Mouse (Mus musculus): ENCODE results near the gene Wapl. TPM values are rescaled to one million over a fixed set of nuclear protein-coding genes. Genes with fewer than 3 reads are reported as not detected.

Gene Wapl
- total RNA-seq, 2 experiments from 2014 or later, result 31.8 to 33.3 TPM

GRCm38 (mm10) chr14:34675347-34675865, 1.7 kb downstream of the Wapl start:
- intact Hi-C loops (cut with DNase I), result loop anchor here (10.0 kb wide), 1 partner anchor 89 kb away; no protein-coding TSS in a partner anchor

DNA sequence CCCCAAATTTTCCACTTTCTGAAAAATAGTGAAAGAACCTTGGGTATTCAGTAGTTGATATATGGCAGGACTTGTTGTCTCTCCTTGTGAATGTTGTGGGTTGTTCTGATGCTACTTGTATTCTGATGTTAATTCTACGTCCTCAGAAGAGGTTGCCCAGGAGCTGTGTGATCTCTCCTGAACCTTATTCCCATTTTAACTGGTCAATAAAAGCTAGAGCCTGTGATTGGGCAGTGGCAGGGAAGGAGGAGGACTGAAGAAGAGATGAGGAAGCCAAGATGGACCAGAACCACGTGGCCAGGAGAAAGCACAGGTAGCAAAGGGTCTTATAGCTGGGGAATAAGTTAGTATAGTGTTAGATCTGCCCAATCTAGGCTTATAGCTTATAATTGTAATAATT, 7.1 kb downstream of the Wapl start:
- no peak for DNase-seq (ENCODE audit: extremely low spot score in 1 of 2, low spot score in 2 of 2)
- intact Hi-C loops (cut with DNase I), result no loop called here

More at GRCm38 (mm10) chr14:34675347-34675865, 1.7 kb downstream of the Wapl start:
- no peak for DNase-seq (ENCODE audit: extremely low spot score in 1 of 2, low spot score in 2 of 2)

DNA sequence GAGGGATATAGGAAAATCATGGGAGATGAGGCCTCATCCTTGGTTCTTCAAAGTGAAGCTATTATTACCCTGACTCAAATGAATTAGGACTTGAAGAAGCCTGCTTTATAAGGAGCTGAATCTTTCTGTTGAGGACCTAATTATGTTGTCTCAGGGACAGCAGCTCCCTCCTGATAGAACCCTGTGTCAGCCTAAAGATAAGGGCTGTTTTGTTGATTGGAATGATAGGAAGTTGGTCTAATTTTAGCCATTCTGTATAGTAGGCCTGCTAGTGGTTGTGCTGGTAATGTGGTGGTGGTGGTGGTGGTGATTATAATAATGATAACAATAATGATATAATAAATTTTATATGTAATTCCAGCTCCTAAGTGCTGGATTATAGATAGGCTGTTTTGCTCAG, 11.3 kb downstream of the Wapl start:
- no peak for DNase-seq (ENCODE audit: extremely low spot score in 1 of 2, low spot score in 2 of 2)
- intact Hi-C loops (cut with DNase I), result no loop called here

DNA sequence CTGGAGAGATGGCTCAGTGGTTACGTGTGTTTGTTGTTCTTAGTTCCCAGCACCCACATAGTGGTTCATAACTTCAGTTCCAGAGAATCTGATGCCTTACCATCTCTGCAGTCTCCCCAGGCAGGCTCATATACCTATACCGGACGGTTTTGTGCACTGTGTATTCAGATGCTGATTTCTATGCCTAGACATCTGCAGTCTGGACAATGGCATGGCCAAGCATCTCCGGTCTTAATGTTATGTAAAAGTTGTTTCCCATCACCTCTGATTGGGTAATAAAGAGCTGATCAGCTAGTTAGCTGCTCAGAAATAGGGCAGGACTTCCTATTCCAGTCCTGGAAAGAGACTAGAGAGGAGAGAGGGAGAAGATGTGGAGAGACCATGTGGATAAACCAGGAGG, 20.2 kb downstream of the Wapl start:
- intact Hi-C loops (cut with DNase I), result no loop called here

DNA sequence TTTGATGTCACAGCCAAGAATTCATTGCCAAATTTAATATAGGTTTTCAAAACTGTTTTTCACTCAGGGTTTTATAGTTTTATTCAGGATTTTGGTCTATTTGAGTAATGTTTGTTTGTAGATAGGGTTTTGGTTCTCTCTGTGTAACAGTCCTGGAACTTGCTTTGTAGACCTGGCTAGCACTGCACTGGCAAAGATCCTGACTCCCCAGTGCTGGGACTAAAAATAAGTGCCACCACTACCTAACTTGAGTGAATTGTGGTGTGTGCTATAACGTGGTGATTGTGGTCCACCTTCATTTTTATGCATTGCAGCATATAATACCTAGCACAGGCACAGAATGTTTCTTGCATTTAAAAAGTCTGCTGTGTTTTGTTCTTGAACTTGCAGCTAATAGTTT, 23.6 kb downstream of the Wapl start:
- intact Hi-C loops (cut with DNase I), result no loop called here
- no peak for DNase-seq (ENCODE audit: extremely low spot score in 1 of 2, low spot score in 2 of 2)

More for the DNA sequence above, 20.2 kb downstream of the Wapl start:
- no peak for DNase-seq (ENCODE audit: extremely low spot score in 1 of 2, low spot score in 2 of 2)

DNA sequence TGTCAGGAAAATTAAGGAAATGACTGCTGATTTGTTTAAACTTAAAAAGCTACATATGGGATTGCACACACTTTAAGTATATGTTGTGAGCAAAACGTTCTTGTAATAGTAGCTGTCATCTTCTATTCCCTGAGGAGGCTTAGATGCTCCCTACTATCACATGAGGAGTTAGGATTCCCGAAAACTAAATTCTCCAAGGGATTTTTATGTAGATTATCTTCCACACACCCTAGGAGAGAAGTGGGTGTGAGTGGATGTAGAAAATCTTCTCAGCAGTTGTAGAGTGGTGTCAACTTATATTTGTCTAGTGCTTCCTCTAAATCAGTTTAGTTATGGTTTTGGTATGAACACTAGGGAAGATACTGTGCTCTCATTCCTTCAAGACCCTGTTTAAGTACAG, 36.5 kb downstream of the Wapl start:
- intact Hi-C loops (cut with DNase I), result no loop called here

GRCm38 (mm10) chr14:34712027-34712426, 38.3 kb downstream of the Wapl start:
- no peak for DNase-seq (ENCODE audit: extremely low spot score in 1 of 2, low spot score in 2 of 2)
- intact Hi-C loops (cut with DNase I), result no loop called here

More for the DNA sequence above, 36.5 kb downstream of the Wapl start:
- no peak for DNase-seq (ENCODE audit: extremely low spot score in 1 of 2, low spot score in 2 of 2)

- DNase-seq (ENCODE audit: extremely low spot score in 1 of 2, low spot score in 2 of 2), result no peak
These were observed 39.1 kb downstream of the Wapl start for GRCm38 (mm10) chr14:34712857-34713256.

DNA sequence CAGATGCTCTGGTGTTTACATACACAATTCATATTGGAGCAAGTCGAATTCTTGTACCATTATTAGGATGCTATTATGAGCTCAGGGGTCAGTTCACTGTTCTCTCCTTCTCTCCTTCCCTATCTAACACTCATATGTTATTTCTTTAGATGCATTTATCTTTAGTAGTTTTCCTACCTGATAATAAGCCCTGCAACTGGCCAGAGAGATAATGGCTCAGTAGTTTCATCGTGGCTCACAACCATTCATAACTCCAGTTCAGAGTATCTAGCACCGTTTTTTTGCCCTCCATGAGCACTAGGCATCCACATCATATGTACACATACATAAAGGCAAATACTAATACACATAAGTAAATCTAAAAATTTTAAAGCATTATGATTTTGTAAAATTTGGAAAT, 44.4 kb downstream of the Wapl start:
- DNase-seq (ENCODE audit: extremely low spot score in 1 of 2, low spot score in 2 of 2), result no peak
- intact Hi-C loops (cut with DNase I), result no loop called here

More at GRCm38 (mm10) chr14:34712857-34713256, 39.1 kb downstream of the Wapl start:
- intact Hi-C loops (cut with DNase I), result no loop called here

DNA sequence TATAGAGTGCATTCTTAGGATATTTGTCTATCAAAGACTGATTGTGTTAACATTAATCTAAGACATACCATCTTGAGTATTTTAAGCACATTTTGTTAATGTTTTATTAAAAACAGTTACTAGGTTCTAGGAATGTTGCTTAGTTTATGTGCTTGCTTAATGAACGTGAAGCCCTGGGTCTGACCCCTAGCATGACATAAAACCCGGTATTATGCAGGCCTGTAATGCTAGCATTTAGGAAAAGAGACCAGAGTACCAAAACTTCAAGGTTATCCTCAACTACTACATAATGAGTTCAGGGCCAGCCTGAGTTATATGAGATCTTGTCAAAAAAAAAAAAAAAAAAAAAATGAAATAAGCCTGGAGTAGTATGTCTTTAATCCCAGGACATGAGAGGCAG, 54.0 kb downstream of the Wapl start:
- intact Hi-C loops (cut with DNase I), result no loop called here
- DNase-seq (ENCODE audit: extremely low spot score in 1 of 2, low spot score in 2 of 2), result no peak

DNA sequence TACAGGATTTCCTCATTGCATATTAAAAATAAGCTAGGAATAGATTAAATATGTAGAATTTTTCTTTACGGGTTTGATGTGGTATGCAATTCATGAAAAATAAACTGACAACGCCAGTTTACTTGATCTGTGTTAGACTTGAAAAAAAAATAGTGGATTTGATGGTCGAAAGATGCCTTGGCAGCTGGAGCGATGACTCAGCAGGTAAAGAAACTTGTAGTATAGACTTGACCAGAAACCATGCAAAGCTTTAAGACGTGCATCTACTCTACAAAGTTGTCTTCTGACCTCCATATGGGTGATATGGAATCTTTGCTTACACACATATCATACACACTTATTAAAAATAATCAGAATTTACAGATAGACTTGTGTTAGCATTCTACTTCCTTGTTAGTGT, 61.7 kb downstream of the Wapl start:
- no peak for DNase-seq (ENCODE audit: extremely low spot score in 1 of 2, low spot score in 2 of 2)
- intact Hi-C loops (cut with DNase I), result no loop called here

DNA sequence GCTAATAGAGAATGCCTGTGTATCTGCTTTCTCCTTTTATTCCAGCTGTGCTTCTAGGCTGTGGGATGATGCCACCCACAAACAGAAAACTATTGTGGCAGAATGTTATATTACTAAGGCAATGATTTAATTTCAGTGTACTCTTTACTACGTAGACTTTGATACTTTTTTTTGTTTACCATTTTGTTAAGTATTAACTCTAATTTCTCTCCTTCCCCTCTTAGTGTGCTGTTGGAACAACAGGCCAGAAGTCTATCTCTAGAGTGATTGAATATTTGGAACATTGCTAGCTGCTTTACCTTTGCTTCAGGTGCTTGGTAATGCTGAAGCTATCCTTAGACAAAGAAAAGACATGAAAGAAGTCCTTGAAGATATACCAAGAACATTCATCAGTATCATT, 71.7 kb downstream of the Wapl start:
- intact Hi-C loops (cut with DNase I), result no loop called here
- DNase-seq (ENCODE audit: extremely low spot score in 1 of 2, low spot score in 2 of 2), result no peak

GRCm38 (mm10) chr14:34755731-34756130, 82.0 kb downstream of the Wapl start:
- intact Hi-C loops (cut with DNase I), result no loop called here
- DNase-seq (ENCODE audit: extremely low spot score in 1 of 2, low spot score in 2 of 2), result no peak

- intact Hi-C loops (cut with DNase I), result loop anchor here (10.0 kb wide), 1 partner anchor 85 kb away; the partner anchor contains the start of gene Wapl
These were observed 86.2 kb downstream of the Wapl start for GRCm38 (mm10) chr14:34759938-34760337.

GRCm38 (mm10) chr14:34761082-34761959, 87.6 kb downstream of the Wapl start:
- intact Hi-C loops (cut with DNase I), result loop anchor here (10.0 kb wide), 1 partner anchor 87 kb away; the partner anchor contains the start of gene Wapl
- DNase-seq (ENCODE audit: extremely low spot score in 1 of 2, low spot score in 2 of 2), result peak in 1 of 2 experiments; percentile 27

More at GRCm38 (mm10) chr14:34759938-34760337, 86.2 kb downstream of the Wapl start:
- DNase-seq (ENCODE audit: extremely low spot score in 1 of 2, low spot score in 2 of 2), result no peak

- intact Hi-C loops (cut with DNase I), result loop anchor here (10.0 kb wide), 1 partner anchor 88 kb away; the partner anchor contains the start of gene Wapl
These were observed 89.0 kb downstream of the Wapl start for GRCm38 (mm10) chr14:34762682-34763081.

GRCm38 (mm10) chr14:34763771-34764539, 90.2 kb downstream of the Wapl start:
- intact Hi-C loops (cut with DNase I), result loop anchor here (10.0 kb wide), 1 partner anchor 89 kb away; the partner anchor contains the start of gene Wapl
- DNase-seq (ENCODE audit: extremely low spot score in 1 of 2, low spot score in 2 of 2), result no peak

More at GRCm38 (mm10) chr14:34762682-34763081, 89.0 kb downstream of the Wapl start:
- peak in 1 of 2 experiments; percentile 31 for DNase-seq (ENCODE audit: extremely low spot score in 1 of 2, low spot score in 2 of 2)

DNA sequence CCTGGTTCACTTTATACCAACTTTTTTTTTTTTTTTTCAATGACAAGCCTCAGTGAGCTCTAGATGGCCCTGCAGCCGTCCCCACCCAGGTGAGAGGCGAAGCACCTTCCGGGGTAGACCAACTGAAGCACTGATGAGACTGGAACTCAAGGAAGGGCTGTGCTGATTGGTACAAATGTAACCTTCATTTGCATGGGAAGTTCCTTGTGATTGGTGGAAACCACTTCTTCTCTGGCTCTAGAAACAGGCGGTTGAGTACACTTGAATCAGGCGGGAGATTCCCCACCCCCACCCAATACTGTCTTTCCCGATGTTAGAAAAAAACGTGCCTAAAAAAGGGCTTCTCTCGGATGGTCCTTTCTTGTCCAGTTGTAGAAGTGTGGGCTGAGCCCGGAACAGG, 91.2 kb downstream of the Wapl start:
- intact Hi-C loops (cut with DNase I), result loop anchor here (10.0 kb wide), 1 partner anchor 90 kb away; the partner anchor contains the start of gene Wapl
- DNase-seq (ENCODE audit: extremely low spot score in 1 of 2, low spot score in 2 of 2), result no peak

DNA sequence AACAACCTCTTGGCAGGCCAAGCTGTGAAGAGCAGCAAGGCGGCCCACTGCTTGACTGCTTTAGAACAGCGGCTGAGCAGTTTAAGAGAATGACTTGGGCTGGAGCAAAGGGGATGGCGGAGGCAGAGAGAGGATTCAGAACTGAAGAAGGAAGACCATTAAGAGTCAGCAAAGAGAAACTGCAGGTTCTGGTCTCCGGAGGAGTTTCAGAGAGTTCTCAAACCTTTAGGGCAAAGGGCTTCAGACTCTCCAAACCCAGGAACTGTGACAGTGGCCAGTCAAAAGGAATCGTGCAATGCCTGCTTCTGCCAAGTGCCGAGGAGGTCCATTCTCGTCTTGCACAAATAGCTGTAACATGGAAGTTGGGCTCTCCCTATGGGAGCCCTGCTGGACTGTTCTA, 91.7 kb downstream of the Wapl start:
- intact Hi-C loops (cut with DNase I), result loop anchor here (10.0 kb wide), 1 partner anchor 91 kb away; the partner anchor contains the start of gene Wapl

More for the DNA sequence above, 91.7 kb downstream of the Wapl start:
- DNase-seq (ENCODE audit: extremely low spot score in 1 of 2, low spot score in 2 of 2), result no peak

Data from left cerebral cortex, postnatal 10 days (tissue).